Mouse (Mus musculus) brain, embryonic 14.5 days (tissue): ENCODE data around the gene Lig4. TPM values are rescaled to one million over a fixed set of nuclear protein-coding genes. Genes with fewer than 3 reads are reported as not detected.

Experiments used
- DNase-seq: peaks from one replicate; pipeline ENCODE4 v3.0.0-alpha.2; 2011; ENCODE audit warnings: low read depth
- CTCF ChIP-seq: fragments of 200-500 bp; IDR thresholded peaks from 2 replicates; pipeline ENCODE4 v1.5.1; 2012; ENCODE audit warnings: inconsistent platforms, mild to moderate bottlenecking, moderate library complexity, borderline replicate concordance; ENCODE audit not compliant: insufficient read depth, insufficient read length; ENCODE audit errors: extremely low read depth
- POLR2A ChIP-seq: fragments of 200-500 bp; IDR thresholded peaks from 2 replicates; pipeline ENCODE4 v1.6.1; 2012; ENCODE audit warnings: mild to moderate bottlenecking, inconsistent platforms, borderline replicate concordance; ENCODE audit not compliant: poor library complexity, insufficient read depth, insufficient read length, severe bottlenecking; ENCODE audit errors: extremely low read depth
- polyA plus RNA-seq: library from polyadenylated mRNA; depleted of rRNA; stranded (reverse); fragments of >200 nt; gene quantifications from 2 replicates; pipeline ENCODE4 v1.2.3, GENCODE M21; 2012; rRNA removed

Gene Lig4
- polyA plus RNA-seq, 1 experiment, result 10.7 TPM

GRCm38 (mm10) chr8:9975898-9976611 lies 1.4 kb downstream of the Lig4 start:
- DNase-seq, result peak; percentile 99
- TF ChIP-seq CTCF, result peak; percentile 80
- peak; percentile 64; the same call in 1 of the 2 replicates for TF ChIP-seq POLR2A

DNA sequence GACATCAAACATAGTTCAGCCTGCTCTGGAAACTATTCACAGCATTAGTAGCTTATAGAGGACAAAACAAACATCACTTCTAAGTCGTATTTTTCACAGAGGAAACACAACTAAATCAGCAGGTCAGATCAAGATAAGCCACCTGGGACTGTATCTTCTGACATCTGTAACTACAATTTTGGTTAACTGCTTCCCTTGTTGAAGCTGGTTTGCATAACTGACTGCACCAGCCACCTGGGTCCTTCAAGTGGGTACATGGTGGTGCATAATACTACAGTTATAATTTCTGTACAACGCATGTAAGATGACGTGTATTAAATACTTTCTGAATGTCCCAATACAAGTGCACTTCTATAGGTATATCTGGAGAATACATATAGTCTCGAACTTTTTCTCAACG lies 2.2 kb downstream of the Lig4 start:
- TF ChIP-seq POLR2A (no peak), CTCF (no peak)
- DNase-seq, result no peak

DNA sequence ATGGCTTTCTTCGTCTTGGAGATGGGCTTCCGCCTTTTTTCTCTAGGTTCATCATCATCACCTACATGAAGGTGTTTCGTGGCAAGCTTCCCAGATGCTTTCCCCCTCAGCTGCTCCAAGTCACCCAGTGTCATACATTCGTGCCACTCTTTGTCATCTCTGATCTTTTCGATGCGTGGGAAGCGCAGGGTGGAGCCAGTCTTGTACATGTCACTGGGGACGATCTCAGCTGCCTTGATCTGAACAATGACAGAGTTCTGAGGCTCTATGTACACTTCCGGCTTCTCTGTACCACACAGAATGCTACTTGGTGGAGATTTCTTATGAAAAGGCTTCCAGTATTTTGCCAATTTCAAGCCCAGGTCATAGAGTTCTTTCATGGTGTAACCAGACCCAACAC lies 5.6 kb downstream of the Lig4 start:
- no peak for DNase-seq
- TF ChIP-seq CTCF, result no peak
- TF ChIP-seq POLR2A, result no peak

DNA sequence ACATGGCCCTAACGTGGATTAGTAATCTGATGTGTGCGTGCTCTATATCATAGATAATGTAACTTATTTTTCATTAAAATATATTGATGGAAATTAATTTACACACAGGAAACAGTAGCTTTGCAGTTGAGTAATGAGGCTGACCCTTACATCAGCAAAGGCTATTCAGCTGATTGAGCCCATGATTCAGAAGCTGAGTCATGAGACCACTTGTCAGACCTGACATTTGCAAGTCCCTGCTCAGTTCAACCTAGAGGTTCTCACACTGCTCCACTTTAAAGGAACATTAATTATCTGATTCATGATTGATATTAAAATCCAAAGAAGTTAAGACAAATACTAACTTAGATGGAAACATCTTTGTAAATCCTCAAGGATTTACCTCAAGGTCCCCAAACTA lies 17.6 kb downstream of the Lig4 start:
- no peak for DNase-seq
- TF ChIP-seq POLR2A (no peak), CTCF (no peak)

DNA sequence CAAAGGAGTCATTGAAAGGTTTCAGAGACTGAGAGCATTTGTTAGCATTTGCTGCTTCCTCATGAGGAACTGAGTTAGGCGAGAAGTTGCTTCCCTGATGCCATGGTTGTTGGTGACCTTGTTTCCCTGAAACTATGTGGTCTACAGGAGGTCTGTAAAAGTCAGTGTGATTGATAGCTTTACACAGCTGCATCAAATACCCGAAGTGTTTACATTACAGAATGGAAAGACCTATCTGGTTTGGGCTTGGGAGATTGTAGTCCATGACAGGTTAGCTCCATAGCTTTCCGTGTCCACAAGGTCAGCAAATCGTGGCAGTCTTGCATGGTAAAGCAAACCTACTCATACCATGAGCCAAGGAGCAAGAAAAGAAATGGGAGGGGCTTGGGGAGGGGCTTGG lies 19.1 kb downstream of the Lig4 start:
- DNase-seq, result no peak
- TF ChIP-seq POLR2A, result no peak
- no peak for TF ChIP-seq CTCF

GRCm38 (mm10) chr8:9949134-9949890 lies 28.2 kb downstream of the Lig4 start:
- peak; percentile 14 for DNase-seq
- TF ChIP-seq CTCF (no peak), POLR2A (no peak)

GRCm38 (mm10) chr8:9935574-9935973 lies 41.9 kb downstream of the Lig4 start:
- TF ChIP-seq POLR2A, result no peak
- TF ChIP-seq CTCF, result no peak
- DNase-seq, result no peak

DNA sequence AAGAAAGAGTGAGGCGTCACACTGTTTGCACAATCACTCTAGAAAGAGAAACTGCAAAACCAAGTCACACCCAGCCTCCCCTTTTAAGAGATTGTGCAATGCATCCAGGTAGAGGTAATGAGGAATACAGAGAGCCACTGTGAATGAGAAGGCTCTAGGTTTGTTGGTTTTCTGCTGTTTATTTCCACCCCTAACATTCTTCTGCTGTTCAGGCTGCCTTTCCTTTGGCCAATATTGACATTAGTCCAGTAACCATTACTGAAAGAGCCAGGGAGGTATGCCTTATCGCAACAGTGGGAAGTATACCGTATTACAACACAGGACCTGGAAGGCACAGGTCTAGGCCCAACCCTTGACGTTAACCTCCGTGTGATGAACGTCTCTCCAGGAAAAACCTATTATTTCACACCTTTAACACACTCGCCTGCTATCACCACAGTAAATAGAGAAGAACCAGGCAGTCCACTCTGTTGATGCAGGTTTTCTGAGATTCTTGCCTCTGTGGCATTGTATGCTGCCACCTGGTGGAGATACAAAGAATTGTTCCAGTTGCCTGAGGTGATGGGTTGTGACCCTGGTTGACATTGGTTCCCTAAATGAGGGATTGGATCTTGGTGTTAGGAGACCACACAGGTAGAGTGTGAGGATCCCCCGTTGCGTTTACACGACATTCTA lies 42.5 kb downstream of the Lig4 start:
- DNase-seq, result peak; percentile 69
- TF ChIP-seq POLR2A, result no peak
- peak; percentile 83; the same call in 1 of the 2 replicates for TF ChIP-seq CTCF

DNA sequence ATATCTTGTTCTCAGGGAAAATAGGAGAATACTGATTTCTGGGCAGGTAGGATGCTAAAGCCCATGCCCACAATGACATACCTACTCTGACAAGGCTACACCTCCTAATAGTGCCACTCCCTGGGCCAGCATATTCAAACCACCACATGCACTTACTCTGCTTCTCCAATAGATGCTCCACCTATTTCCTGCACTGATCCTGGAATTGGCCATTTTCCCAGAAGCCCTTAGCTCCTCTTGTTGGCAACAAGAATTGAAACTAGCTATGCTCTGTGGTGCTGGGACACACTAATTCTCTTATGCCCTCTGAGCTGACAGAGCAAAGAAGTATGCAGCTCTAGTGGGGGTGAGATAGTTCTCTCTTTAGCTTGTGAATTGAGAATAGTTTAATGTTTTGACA lies 44.8 kb downstream of the Lig4 start:
- TF ChIP-seq CTCF, result no peak
- DNase-seq, result peak; percentile 32

GRCm38 (mm10) chr8:9929746-9930445 lies 47.6 kb downstream of the Lig4 start:
- TF ChIP-seq POLR2A (no peak), CTCF (no peak)
- peak; percentile 66 for DNase-seq

Other genes starting within 250 kb of the Lig4 start
- gene Fam155a, start 206.5 kb downstream of the Lig4 start, polyA plus RNA-seq, result 31.4 and 46.6 TPM in 2 replicates
- not detected in 2 replicates for gene Gm10217, start 113.4 kb downstream of the Lig4 start, polyA plus RNA-seq
- gene Abhd13, start within 50 bp of the Lig4 start, polyA plus RNA-seq, result 10.0 and 11.5 TPM in 2 replicates
- gene Tnfsf13b, start 28.8 kb upstream of the Lig4 start, polyA plus RNA-seq, result 0.35 and 0.64 TPM in 2 replicates
- gene Myo16, start 176.2 kb upstream of the Lig4 start, polyA plus RNA-seq, result 8.5 and 18.8 TPM in 2 replicates